Mouse (Mus musculus): ENCODE measurements at regions not wholly inside any gene's neighbourhood (a gene's known extent, or its start where the extent isn't known, plus 50 kb on each side); places are given as distances from the start of the nearest gene placed in this dataset.

DNA sequence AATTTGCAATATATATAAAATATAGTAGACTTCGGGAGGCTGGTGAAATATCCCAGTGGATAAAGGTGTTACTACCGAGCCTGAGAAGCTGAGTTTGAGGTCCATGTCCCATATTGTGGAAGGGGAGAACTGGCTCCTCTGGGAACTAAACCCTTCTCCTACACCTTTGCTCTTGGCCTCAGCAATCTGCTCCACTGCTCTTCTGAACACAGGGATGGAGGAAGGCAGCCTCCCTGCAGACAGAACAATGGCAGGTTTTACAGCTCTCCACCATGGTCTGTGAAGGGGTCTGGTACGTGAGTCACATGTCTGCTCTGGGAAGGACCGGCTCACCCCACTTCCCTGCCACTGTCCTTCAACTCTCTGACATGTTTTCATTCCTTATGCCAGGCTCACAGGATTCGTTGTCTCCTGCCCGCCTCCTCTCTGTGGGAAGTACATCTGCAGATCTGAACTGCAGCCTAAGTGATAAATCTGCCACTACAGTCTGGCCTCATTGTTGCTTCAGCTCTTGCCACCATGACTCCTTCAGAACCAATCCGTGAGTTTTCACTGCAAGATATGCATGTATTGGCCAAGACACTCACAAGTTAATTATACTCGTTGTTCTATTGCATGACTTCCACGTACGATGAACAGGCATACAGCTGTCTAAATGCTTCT lies 220.0 kb upstream of the Gm9767 start:
- in situ Hi-C loops (cut with MboI, MseI) = no loop called here

DNA sequence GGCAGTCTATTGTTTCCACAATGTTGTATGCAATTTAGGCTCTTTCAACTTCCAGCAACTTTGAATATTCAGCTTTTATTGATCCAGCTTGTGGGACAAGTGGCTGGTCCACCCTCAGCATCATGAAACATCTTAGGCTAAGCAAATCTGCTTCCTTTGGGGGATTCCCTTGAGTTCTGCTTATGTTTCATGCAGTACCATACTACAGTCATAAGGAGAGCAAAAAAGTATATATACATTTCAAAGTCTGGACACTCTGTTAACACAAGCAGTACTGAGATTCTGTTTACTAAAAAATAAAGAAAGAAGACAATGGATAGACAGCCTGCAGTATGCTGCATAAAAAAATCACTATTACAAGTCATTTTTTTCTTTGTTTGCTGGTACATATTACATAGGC lies 233.7 kb upstream of the Gm9767 start:
- in situ Hi-C loops (cut with MboI, MseI) = no loop called here

DNA sequence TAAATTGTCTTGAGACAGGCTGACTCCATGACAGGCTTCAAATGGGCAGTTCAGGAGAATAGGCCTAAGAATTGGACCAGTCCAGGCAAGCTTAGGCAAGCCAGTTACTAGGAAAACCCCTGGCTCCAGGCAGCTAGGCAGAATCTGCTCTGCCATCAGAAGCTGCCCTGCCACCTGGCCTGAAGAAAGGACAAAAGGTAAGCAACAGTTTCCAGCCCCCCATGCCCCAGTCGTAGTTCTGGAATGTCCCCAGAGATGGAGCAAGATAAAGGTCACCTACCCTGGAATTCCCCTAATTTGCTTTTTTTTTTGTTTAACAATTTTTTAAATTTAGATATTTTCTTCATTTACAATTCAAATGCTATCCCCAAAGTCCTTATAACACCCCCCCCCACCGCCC lies 248.8 kb upstream of the Gm9767 start:
- in situ Hi-C loops (cut with MboI, MseI) = no loop called here

DNA sequence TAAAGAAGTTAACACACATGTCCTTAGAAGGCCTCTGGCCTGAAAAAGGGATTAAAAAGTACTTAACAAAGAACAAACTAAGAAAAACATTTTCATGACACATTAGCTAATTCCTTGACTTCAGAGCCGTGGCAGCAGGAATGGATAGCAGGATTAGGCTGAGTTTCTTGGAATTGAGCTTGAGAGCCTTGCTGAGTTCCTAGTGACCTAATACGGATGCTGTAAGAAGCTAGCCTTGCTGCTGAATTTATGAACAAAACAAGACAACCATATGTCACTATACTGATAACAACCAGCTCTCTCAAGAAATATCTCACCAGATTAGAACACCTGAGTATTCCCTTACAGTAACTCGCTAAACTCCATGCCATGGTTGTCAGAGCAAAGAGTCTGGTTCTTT lies 268.2 kb upstream of the Smlr1 start:
- in situ Hi-C loops (cut with MboI, MseI) = no loop called here

DNA sequence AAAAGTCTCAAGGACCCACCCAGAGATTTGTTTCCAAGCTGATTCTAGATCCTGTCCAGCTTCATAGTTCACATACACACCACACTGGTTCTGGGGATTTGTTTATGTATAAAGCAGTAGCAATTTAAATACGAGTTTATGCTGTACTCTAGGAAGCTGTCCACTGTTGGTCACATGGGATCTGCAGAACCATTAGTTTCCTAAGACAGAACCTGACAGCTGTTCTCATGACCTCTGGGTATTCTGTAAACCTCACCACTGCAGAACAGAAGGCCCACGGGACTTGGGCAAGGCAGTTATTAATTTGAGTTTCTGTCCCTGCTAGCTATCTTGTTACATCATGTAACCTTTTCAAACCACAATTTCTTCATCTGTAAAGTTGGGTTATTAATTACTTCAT lies 265.4 kb upstream of the Smlr1 start:
- in situ Hi-C loops (cut with MboI, MseI) = no loop called here

DNA sequence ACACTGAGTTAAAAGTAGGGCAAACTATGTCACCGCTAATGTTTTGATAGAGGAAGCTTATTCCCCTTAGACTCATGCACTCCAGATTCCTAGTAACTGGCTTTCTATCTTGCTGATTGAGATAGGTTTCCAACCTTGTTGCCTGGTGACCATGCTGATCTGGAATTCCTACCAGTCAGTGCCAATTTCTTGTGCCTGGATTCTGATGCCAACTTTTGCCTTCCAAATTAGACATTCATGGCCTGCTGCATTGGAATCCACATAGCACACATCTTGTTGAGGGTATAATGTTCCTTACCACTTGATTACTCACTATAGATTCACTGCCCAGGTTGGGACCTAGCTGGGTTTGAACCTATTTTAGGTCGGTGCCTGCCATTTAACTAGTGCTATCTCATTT lies 262.8 kb upstream of the Smlr1 start:
- in situ Hi-C loops (cut with MboI, MseI) = no loop called here

DNA sequence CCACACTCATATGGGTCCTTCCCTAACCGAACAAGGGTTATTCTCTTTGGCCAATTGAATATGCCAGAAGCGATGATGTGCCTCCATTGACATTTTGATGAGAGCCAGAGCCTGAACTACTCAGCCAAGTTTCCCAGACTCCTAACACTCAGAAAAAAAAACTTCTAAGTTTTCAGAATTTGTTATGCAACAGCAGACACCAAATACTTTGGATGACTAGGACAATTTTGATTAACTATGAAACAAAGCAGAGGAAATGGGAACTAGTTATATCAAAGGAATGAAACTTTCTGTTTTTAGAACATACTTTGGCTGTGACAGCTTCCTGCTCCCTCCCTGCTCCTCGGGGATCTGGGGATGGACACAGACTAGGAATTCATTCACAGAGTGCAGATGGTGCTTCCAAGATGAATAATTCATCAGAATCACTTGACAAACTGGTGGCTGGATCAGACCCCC lies 254.3 kb upstream of the Smlr1 start:
- in situ Hi-C loops (cut with MboI, MseI) = no loop called here

DNA sequence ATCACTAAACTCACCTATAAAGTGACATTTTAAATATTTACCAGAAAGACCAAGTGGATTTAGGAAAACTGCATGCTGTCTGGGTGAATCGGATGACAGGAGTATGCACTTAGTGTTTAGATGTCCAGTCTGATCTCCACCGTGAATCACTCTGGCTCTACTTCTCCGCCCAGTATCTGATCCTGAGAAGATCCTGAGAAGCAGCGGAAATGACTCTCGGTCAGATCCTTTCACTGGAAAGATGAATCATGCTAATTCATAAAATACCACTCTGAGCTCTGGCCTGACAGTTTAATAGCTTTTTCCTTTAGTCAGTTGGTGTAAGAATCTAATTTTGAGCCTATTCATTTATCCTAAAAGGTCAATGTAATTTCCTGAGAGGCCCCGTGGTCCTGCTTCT lies 252.6 kb upstream of the Smlr1 start:
- in situ Hi-C loops (cut with MboI, MseI) = no loop called here

DNA sequence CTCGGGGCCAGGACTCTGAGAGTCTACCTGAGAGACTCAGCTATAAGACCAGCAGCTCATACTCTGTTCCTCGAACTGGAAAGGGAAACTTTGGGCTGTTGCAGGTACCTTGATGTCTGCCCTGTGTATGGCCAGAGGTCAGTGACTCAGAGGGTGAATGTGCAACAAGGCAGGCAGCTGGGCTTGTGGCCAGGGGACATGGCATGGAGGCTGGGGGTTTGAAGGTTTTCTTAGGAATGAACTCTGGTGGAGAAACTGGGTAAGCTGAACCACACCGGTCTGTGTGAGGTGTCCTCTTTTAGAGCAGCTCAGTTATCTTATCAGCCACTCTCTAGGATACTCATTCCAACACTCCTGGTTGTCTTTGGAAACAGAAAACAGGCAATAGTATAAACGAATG lies 251.9 kb upstream of the Smlr1 start:
- in situ Hi-C loops (cut with MboI, MseI) = no loop called here

DNA sequence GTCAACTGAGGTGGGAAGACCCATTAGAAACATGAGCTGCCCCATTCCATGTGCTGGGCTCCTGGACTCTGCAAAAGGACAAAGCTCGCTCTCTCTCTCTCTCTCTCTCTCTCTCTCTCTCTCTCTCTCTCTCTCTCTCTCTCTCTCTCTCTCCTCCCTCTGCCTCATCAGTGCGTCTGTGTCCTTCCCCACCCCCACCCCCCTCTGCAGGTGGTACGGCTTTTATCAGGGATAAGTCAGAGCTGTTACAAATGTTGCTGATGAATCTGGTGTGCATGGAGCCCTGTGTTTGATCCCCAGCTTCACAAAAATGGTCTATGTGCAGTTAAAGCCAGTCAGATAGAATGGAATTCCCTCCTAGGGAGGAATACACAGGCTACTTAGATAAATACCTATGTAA lies 247.8 kb upstream of the Smlr1 start:
- in situ Hi-C loops (cut with MboI, MseI) = no loop called here

DNA sequence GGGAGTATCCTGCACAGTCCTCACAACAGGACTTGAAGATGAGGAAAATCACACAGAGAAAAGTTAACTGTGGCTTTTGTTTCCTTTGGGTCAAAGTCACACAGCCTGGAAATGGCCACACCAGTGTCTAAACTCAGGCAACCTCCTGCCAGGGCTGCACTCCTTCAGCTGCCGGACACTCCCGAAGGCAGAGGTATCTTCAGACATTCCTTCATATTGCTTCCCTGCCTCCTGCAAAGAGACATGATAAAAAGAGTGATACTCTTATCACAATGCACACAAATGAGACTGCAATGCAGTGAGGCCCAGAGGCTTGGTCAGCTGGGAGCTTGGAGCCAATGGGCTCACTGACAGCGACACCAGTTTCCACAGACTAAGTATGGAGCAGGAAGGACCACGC lies 243.4 kb upstream of the Smlr1 start:
- in situ Hi-C loops (cut with MboI, MseI) = no loop called here

DNA sequence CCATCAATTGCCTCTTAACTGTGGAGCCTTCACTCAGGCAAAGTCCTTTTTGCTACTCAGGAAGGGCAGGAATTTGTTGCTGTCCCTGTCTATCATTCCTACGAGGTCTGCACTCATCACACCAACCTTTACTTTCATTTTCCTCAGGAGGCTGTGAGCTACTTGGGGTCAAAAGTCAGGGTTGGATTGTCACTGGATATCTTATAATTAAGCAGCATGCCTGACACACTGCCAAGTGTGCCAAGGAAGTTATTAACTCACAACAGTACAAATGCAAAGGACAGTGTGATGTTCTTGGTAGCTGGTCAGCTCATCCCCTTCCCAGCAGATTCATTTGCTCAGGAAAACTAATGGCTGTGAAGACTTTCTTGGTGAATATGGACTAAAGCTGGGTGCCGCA lies 241.7 kb upstream of the Smlr1 start:
- in situ Hi-C loops (cut with MboI, MseI) = no loop called here

DNA sequence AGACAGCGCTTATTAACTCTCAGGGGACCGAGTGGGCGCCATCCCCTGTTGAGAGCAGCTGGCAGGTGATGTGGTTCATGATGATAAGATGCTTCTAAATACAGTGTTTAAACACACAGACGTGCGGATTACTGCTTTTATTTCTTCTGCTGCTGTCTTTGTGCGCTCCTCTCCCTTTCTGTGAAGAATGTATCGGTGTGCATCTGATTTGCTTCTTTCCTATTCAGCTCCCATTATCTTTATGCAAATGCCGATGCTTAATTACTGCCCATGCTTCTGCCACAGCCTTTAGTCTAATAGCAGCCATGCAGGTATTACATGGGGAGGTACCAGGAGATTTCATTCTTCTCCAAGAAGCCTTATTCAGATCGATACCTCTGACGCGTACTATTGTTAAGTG lies 240.6 kb upstream of the Smlr1 start:
- in situ Hi-C loops (cut with MboI, MseI) = no loop called here

DNA sequence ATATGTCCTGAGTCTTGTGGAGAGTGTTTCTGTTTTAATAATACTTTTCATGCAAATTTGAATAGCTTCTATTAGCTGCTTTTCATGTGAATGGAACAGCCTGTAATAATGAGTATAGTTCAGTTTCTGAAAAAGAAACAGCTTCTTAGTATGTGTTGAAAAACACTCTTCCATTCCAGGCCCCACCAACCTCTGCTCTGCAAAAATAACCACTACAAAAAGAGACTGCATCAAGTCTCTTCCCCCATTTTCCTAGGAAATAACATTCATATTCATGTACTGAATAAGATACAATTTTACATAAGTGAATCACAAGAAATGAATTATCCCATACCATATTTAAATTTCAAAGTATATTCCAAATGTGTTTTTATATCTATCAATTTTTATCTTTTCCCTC lies 234.0 kb upstream of the Smlr1 start:
- in situ Hi-C loops (cut with MboI, MseI) = no loop called here

DNA sequence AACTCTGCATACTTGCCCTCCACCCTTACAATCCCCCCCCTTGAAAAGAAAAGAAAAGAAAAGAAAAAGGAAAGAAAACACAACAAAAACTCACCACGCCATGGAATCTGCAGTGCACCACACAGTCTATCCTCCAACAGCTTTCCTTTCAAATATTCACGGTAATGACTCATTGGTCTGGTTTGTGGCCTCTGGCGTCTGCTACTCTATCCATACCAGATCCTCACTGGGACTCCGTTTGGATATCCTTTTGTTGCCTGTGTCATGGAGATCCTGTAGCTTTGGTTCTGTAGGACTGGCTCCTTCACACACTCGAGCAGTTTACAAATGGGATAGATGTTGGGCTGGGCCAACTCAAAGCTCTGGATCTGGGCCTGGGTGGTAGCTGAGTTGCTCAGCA lies 232.4 kb upstream of the Smlr1 start:
- in situ Hi-C loops (cut with MboI, MseI) = no loop called here

DNA sequence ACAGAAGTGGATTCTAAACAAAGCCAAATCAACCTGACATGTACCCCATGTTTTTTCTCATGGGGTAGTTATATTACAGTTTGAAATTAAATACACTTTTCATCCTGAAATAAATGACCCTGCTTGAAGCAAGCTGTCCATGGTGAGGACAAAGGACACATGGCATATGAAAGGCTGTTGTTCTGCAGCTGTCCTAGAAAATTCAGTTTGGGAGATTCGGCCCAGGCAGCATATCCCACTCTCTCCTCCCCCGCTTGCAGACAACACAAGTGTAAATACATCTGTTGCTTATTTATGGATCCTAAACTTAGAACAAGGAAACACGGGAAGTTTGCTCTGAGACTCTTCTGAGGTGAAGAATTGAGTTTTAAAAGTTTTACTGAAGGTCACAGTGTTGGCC lies 218.2 kb upstream of the Smlr1 start:
- in situ Hi-C loops (cut with MboI, MseI) = no loop called here

DNA sequence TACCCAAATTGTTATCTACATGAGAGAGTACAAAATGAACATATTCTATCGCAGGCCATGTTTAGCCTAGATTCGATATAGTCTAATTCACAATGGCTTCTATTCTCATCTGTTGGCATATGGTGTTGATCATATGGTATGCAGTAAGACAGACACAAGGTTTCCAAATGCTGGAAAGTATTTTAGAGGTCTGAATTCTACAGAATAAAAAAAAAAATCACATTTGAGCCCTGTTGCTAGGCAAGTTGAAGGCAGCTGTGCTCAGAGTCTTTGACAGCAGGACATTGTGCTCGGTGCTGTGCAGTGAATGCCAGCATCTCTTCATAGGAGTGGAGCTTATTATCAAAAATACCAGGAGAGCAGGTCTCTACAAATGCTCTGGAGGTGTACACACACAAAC lies 206.6 kb upstream of the Smlr1 start:
- in situ Hi-C loops (cut with MboI, MseI) = no loop called here

DNA sequence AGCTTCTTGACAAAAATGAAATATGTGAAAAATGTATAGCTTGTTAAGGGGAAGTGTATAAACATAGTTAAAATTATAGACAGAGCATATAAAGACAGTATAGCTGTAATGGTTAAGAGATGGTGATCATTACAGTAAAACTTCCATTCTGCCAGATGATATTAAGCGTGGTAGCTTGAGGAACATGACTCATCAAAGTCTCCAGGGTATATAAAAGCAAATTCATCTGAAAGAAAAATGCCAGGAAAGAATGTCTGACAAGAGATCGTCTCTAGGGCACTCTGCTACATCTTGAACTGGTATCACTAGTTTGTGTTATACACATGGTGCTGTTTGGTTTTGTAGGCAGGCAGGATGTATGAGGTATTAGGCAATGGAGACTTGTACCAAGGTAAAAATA lies 204.9 kb upstream of the Smlr1 start:
- in situ Hi-C loops (cut with MboI, MseI) = no loop called here

DNA sequence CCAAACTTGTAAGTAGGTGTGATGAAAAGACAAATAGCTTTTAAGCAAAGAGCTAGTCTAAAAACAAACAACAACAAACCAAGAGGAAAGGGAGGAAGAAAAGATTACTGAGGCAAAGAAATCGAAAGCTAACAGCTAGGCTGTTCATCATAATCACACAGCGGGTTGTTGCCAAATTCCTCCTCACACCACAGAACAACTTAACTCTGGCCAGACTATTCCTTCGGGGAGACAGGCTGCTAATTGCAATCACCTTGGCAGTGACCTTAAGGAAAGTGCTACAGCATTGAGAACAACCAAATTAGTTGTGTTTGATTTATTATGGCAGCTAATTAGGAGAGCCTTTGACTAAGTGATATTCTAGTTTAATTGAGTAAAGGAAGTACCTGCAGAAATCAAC lies 194.4 kb upstream of the Smlr1 start:
- in situ Hi-C loops (cut with MboI, MseI) = loop anchor here (10.0 kb wide), 1 partner anchor 1564 kb away; no protein-coding TSS in a partner anchor

DNA sequence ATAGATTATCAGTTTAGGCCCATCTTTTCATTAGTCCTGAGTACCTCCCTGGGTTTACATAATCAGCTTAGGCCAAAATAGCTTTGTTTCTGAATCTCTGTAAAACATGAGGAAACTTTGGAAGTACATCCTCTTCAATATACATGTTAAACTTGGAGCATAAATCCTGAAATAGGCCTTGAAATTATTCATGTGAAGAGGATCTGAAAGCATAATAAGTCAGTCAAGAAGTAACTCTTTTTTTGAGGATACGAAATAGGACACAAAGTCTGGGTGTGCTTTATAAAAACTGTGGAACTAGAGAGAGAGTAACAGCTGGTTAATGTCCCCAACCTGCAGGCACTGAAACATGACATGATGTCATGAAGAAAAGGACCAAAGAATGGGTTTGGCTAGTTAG lies 187.9 kb upstream of the Smlr1 start:
- in situ Hi-C loops (cut with MboI, MseI) = no loop called here

DNA sequence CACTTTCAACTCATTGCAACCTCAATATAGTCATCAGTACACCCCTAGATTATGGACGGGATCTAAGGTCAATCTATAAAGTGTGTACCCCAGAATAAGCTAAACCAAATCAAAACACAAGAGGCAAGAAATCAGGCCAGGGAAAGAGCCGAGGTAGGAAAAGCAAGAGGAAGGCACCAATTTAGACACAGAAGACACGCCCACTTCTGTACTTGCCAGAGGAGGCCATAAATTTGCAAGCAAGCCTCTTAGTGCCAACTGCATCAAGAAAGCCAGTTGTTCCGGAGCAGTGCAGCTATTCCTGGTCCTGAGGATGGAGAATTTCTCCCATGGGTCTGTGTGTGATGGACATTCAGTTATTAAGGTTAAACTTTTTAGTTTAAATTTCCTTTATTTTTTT lies 179.7 kb upstream of the Smlr1 start:
- in situ Hi-C loops (cut with MboI, MseI) = no loop called here

DNA sequence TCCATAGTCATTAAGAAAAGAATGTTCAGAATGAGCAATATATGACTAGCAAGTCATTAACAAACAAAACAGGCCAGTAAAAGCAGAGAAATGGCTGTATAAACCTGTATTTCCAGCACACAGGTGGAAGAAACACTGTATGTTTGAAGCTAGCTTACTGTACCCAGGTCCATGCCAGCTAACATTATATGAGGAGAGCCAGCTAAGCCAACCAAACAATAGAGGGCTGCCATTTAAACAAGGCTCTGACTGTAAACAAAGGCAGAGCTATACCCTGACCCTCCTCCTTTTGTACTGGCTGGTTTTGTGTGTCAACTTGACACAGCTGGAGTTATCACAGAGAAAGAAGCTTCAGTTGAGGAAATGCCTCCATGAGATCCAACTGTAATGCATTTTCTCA lies 178.6 kb upstream of the Smlr1 start:
- in situ Hi-C loops (cut with MboI, MseI) = no loop called here

DNA sequence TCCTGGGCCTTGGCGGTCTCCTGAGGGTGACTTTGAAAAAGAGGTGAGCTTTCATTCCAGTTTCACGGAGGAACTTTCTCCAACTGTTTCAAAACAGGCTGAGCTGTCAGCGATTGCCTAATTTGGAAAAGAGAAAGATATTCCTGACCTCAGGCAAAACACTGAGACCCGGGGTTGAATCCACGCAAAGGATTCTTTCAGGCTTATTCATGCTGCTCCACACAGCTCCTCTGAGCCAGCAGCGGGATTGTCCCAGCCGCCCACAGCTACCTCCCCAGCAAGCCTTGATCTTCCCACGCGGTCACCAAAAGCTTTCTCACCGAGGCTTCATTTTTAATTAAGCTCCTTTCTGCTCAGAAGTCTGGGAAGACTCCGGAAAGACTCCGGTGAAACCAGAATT lies 178.0 kb upstream of the Smlr1 start:
- in situ Hi-C loops (cut with MboI, MseI) = no loop called here

DNA sequence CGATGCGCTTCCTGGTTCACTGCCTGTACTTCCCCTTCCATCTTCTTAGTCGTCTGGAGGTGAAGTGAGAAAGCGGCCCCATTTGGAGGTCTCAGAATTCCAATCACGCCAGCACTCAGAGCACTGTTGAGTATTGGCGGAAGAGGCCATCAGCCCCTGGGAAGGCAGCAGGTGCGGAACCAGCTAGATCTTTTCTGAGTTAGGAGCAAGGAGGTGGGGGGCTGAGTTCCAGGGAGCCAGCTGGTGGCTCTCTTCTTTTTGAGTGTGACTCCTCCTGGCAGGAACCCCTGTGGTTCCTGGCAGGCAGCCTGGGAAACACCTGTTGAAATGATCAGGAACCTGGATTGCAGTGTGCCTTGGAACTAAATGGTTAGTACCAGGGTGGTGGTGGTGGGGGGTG lies 171.9 kb upstream of the Smlr1 start:
- in situ Hi-C loops (cut with MboI, MseI) = no loop called here
